Mouse (Mus musculus): Measurements from ENCODE around the gene Fam53a.

The Fam53a gene

GRCm38 (mm10) chr5:33629301-33629987, at the start of gene Fam53a, which contains the start of gene Gm9903:
Gene Fam53a (minus strand): TSS chr5:33629635.
Gene Gm9903 (plus strand): TSS chr5:33629925.
- peak; percentile 100 for DNase-seq (ENCODE audit: low spot score)

- no peak for DNase-seq (ENCODE audit: low spot score)
Measured at GRCm38 (mm10) chr5:33678244-33678643, 48.8 kb upstream of the Fam53a start.

DNA sequence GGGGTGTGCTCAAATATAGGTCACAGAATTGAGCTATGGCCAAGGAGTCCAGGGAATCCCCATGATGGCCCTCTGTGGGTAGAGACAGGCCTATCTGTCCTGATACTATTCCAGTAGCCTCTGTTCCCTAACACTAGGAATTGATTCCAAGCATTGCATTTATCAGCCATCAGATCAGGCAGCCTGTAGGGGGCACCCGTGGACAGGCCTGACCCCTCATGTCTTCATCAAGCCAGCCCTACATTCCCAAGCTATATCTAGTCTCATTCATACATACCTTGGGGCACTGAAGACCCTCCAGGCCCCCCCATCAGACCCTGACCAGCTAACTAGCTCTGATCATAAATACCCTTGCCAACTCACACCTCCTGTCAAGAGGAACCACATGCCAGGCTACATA, 46.5 kb upstream of the Fam53a start:
- DNase-seq (ENCODE audit: low spot score): peak; percentile 46

DNA sequence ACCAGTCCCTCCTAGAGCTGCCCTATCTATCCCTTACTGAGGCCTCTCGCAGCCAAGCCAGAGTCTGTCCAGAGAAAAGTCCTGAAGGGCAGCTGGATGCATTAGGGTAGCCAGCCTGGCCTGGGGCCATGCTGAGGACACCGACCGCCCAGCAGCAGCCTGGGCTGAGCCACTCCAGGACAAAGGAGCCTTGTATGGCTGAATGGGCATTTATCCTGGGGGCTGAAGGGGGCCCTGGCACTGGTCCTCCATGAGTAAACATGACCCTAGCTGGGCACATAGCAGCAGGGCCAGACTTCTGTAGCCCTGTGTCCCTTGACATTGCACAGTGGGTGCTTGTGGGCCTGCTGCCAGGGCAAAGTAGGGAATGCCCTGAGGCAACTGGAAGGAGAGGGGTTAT, 45.0 kb upstream of the Fam53a start:
- DNase-seq (ENCODE audit: low spot score): no peak

DNA sequence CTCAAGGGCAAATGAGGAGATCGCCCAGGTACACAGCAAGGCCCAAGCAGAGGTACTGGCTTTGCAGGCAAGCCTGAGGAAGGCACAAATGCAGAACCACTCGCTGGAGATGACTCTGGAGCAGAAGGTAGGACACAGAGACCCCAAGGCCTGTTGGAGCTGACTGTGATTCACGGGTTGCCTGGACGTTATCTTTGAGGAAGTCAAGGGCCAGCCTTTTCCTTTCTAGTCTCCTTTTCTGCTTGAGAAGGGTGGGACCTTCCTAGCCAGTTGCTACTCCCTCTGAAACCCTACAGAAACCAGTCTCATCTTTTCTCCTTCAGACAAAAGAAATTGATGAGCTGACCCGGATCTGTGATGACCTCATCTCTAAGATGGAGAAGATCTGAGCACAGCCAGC, 42.2 kb upstream of the Fam53a start:
- DNase-seq (ENCODE audit: low spot score): no peak

DNA sequence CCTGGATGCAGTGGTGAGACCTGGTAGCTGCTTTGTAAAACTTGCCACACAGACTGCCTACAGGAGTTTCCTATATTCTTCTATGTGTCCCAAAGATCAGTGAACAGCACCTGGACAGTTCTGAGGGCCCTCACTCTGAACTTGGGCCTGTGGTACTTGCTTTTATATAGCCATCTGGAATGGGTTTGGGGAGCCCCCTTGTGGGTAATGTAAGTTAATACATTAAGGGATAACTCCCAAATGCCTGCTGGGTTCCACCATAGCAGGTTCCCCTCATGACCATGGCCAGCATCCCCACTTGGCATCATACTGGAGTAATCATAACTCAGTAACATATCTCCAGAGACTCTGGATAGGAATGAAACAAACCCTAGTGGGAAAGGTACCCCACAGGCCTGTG, 38.8 kb upstream of the Fam53a start:
- no peak for DNase-seq (ENCODE audit: low spot score)

GRCm38 (mm10) chr5:33658664-33659050, 29.2 kb upstream of the Fam53a start:
- DNase-seq (ENCODE audit: low spot score): no peak

DNA sequence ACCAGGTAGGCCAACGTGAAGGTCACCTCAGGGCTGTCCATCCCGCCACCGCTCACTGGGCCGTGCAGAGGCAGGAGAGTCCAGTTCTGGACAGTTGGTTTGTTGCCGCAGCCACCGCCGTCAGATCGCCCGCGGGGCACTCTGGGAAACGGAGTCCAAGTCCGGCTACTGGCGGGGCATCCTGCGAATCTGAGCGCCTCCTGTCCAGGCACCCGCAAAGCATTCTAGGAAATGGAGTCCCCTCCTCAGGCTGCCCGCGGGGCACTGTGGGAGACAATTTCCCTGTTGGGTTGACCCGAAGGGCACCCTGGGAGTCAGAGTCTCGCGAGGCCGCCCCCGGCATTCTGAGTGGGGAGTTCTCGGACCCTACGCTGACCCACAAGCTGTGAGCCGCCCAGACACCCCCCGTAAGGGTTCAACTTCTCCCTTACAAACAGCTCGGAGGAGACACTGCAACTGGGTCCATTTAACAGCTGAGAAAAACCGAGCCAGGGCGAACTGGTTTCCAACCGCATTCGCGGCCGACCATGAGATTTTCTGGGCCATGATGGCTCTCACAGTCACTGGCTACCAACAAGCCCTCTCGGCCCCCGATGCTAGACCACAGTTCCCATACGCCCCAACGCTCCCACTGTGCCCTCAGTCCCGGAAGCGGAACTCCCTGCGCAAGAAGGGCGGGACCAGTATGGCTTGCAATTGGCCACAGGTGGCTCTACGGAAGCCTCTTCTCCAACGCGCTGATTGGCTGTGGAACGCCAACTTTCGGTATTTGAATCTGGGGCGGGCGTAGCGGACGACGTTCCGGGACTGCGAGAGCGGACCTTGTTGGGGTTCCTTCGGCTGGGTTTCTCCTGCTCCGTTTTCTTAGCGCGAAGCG, 28.6 kb upstream of the Fam53a start, which contains the start of the genes Tacc3 and Tmem129:
Gene Tacc3, plus strand, starts transcription at position 342 of the 877 bp plus-strand sequence.
Gene Tmem129, minus strand, starts transcription at position 630 of the 877 bp plus-strand sequence.
- peak; percentile 95 for DNase-seq (ENCODE audit: low spot score)

DNA sequence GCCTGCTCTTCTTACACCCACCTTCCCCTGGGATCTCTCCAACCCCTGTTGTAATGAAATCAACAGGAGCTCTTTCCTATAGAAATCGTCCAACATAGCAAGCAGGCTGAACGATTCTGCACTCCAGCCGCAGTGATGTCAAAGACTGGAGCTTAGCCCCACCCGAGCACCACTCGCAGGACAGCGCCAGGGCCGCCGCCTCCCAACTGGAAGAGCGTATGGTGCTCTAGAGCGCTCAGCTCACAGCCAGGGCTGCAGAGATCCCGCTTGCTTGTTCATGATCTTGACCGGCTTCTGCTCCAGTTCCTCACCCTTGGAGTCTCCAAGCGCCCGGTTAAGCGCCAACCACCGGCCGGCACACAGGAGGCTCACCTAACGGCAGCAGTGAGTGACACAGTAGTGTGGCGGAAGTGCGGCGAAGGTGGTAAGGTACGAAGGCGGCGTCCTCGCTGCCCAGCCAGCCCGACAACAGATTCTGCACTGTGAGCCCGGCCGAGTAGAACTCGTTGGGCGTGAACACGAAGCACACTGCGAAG, 27.9 kb upstream of the Fam53a start:
- DNase-seq (ENCODE audit: low spot score): no peak

DNA sequence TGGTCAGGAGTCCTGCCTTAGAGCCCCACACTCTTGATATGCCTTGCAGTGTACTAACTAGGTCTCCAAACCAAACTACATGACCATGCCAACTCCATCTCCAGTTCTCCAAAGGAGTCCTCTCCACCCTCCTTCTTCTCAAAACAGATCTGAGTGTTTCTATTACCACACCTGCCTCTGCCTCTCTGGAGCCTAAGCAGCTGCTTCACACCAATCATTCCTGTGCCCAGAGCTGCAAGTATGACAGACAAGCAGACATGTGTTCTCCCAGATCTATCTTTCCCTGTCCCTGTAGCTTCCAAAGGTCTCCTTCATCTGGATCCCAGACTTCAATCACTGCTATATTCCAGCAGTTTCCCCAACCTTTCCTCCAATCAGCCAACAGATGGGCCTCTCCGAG, 27.3 kb upstream of the Fam53a start:
- no peak for DNase-seq (ENCODE audit: low spot score)

DNA sequence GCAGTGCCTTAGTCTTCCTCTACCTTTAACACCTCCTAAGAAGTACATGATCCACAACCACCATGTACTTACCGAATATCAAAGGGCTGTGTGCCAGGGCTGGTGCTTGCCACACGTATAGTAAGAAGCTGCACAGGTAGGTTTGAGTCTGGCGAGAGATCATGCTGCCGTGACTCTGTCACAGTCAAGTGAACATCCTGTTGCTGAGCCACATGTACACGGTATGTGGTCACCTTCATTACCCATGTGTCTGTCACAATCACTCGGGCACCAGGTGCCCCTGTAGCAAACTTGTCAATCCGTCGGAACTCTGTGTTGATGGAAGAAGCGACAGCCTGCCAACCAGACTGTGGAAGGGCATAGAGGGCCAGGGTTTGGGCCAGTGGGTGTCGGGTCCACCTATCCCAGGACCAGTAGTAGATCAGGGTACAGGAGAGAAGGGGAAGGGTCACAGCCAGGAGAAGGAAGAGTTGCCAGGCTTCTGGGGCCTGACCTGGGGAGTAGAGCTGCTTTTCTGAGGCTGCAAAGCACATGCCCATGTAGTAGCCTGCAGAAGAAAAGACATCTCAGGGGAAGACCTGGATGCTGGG, 25.9 kb upstream of the Fam53a start:
- no peak for DNase-seq (ENCODE audit: low spot score)

DNA sequence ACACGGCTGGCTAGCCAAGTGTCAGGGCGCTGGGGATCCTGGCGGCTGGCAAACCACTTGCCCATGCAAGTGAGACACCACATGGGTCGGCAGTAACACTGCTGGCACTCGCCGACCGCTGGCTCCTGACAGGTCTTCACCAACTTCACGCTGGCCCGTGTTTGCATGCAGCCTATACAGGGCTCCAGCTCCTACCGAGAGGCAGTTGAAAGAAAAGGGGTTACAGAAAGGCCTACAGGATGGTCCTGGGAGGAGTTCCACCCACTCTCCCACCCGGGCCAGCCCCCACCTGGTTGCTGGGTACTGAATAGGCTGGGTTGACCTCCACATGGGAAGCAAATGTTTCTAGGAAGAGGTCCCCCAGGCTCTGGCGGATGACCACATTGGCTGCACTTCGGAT, 25.0 kb upstream of the Fam53a start:
- no peak for DNase-seq (ENCODE audit: low spot score)

DNA sequence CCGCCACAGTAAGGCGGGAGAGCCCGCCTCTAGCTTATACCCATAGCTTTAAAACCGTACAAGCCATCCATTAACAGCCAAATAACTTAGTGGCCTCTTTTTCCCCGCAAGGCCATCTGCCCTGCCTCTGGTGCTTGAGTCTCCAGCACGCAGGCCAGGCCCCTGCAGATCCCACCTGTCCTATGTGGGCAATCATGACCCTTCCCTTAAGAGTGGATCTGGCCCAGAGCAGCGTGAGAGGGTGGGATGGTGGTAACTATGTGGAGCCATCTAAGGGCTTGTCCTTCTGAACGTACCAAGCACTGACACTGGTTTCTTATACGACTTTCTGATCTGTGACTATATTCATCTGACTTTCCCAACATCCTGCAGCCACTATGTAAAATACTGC, 23.3 kb upstream of the Fam53a start:
- DNase-seq (ENCODE audit: low spot score): no peak

GRCm38 (mm10) chr5:33651921-33652782, 22.7 kb upstream of the Fam53a start, which contains the start of gene Slbp:
Gene Slbp (minus strand): TSS chr5:33652574.
- DNase-seq (ENCODE audit: low spot score): peak; percentile 95

- no peak for DNase-seq (ENCODE audit: low spot score)
Measured at GRCm38 (mm10) chr5:33651541-33651920, 22.1 kb upstream of the Fam53a start.

GRCm38 (mm10) chr5:33651017-33651416, 21.6 kb upstream of the Fam53a start:
- no peak for DNase-seq (ENCODE audit: low spot score)

DNA sequence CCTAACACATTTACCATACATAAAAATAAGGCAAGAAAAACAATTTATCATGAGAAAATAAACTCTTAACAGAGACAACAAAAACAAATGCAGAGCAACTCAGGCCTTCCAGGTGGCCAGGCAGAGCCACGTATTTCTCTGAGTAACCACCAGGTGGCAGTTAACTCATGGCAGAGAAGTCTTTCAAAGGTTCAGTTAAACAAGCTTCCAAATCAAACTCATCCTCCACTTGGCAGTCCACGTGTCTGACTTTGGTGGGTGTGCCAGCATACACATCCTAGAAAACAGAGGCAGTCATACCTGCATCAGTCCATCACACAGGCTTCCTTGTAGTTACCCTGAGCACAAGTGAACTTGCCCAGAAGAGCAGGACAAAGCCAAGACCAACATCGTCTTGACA, 11.2 kb upstream of the Fam53a start:
- DNase-seq (ENCODE audit: low spot score): no peak

DNA sequence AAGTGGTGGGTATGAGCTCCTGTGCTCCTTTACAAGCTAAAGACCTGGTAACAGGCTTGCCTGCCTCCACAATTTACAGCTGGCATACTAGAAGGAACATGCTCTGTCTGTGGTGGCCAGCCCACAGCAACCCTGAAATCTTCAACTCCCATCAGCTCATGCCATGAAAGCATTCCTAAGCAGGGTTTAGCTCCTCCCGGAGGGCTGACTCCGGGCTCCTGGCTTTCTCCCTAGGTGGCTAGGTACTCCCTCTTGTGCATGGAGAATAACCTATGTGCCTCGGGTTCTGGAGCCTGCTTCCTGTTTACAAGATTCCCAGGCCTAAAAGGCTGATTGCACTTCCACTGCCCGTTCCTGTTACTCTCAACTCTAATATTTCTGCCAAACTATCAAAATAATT, 9.4 kb upstream of the Fam53a start:
- DNase-seq (ENCODE audit: low spot score): no peak

GRCm38 (mm10) chr5:33637606-33638350, 8.3 kb upstream of the Fam53a start:
- no peak for DNase-seq (ENCODE audit: low spot score)

DNA sequence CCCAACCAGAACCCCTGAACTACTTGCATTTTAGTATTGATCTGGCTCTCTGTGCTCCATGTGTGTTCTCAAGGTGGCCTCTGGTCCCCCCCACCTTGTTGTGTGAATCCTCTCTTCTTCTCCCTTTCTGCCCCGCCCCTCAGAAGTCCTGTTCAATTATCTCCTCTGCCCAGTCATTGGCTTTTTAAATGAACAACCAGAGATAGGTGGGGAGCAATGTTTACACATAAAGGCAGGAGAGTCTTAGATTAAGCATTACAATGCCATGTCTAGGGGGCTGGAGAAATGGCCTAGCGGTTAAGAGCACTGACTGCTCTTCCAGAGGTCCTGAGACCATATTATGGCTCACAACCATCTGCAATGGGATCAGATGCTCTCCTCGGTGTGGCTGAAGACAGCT, 5.9 kb upstream of the Fam53a start:
- DNase-seq (ENCODE audit: low spot score): no peak

- no peak for DNase-seq (ENCODE audit: low spot score)
Measured at GRCm38 (mm10) chr5:33632526-33632925, 3.1 kb upstream of the Fam53a start.
